Mouse (Mus musculus) ES-Bruce4 (cell line): ENCODE results near the gene Hkdc1. TPM values are rescaled to one million over a fixed set of nuclear protein-coding genes. Genes with fewer than 3 reads are reported as not detected.

Experiments used
- H3K27ac ChIP-seq: 2 replicates; pipeline ENCODE4 v1.5.1; 2012; ENCODE audit warnings: low read length, inconsistent platforms; ENCODE audit not compliant: insufficient read depth
- H3K27me3 ChIP-seq: 2 replicates; pipeline ENCODE4 v1.6.1; 2012; ENCODE audit warnings: mild to moderate bottlenecking, low read length, inconsistent platforms; ENCODE audit not compliant: control insufficient read depth, poor library complexity, insufficient read depth, severe bottlenecking
- H3K36me3 ChIP-seq: 2 replicates; pipeline ENCODE4 v1.6.1; 2012; ENCODE audit warnings: inconsistent platforms, mild to moderate bottlenecking, low read length, moderate library complexity; ENCODE audit not compliant: control insufficient read depth, poor library complexity, insufficient read depth, severe bottlenecking
- H3K4me1 ChIP-seq: one replicate; pipeline ENCODE4 v1.8.1; 2011; ENCODE audit warnings: low read length; ENCODE audit not compliant: control insufficient read depth, insufficient read depth
- H3K4me3 ChIP-seq: 2 replicates; pipeline ENCODE4 v1.5.1; 2011; ENCODE audit warnings: low read depth, mild to moderate bottlenecking, low read length
- H3K9ac ChIP-seq: 2 replicates; pipeline ENCODE4 v1.6.1; 2012; ENCODE audit warnings: low read depth, mild to moderate bottlenecking, inconsistent platforms; ENCODE audit not compliant: poor library complexity, severe bottlenecking
- H3K9me3 ChIP-seq: replicated peaks from 2 replicates; pipeline ENCODE4 v1.6.1; 2012; ENCODE audit warnings: mild to moderate bottlenecking, low read length, inconsistent platforms; ENCODE audit not compliant: control insufficient read depth, poor library complexity, insufficient read depth, severe bottlenecking
- CTCF ChIP-seq: IDR thresholded peaks from one replicate; pipeline ENCODE4 v1.8.1; 2011; ENCODE audit warnings: low read depth, low read length
- EP300 ChIP-seq: IDR thresholded peaks from 2 replicates; pipeline ENCODE4 v1.6.1; 2011; ENCODE audit warnings: low read depth, low read length; ENCODE audit not compliant: insufficient read depth
- POLR2A ChIP-seq: IDR thresholded peaks from one replicate; pipeline ENCODE4 v1.8.1; 2011; ENCODE audit warnings: low read length; ENCODE audit not compliant: insufficient read depth
- polyA plus RNA-seq: library from polyadenylated mRNA; stranded (reverse); fragments of >200 nt; gene quantifications from 2 replicates; pipeline ENCODE4 v1.2.4, GENCODE M21; 2011; ENCODE audit warnings: low read depth; ENCODE audit not compliant: missing spikeins, insufficient read depth, insufficient read length

Gene Hkdc1
- polyA plus RNA-seq, 1 experiment = 0.16 TPM

DNA sequence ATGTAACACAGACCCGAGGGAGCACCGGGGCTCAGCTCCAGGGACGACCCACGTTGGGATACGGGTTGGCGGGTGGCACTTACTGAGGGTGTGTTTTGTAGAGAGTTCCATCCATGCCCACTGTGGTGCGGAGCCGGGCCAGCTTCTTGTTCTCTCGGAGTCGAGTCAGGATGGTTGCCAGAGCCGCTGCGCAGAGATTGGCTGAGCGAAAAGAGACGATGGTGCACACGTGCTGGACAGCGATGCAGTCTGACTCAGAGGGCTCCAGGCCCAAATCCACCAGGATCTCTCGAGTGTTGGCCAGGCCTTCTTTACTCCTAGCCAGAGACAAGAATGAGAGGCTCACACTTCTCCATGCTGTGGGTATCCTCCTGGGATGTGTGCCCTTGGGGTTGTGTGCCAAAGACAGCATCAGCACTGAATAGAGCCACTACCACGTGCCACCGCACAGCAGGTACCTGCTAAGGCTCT is 20.6 kb downstream of the Hkdc1 start:
- H3K27ac ChIP-seq = no peak overlapping the region
- H3K27me3 ChIP-seq = no peaks in the 10 kb centered on the region
- no peak overlapping the region for H3K9ac ChIP-seq
- H3K4me3 ChIP-seq = 0 out of 2 replicates have a peak overlapping the region, but pooled peaks have one; percentile 13
- no peaks in the 10 kb centered on the region for H3K36me3 ChIP-seq
- H3K9me3 ChIP-seq = no peaks in the 10 kb centered on the region
- H3K4me1 ChIP-seq = no peaks in the 10 kb centered on the region
- TF ChIP-seq CTCF (no peak), POLR2A (no peak), EP300 (no peak)

DNA sequence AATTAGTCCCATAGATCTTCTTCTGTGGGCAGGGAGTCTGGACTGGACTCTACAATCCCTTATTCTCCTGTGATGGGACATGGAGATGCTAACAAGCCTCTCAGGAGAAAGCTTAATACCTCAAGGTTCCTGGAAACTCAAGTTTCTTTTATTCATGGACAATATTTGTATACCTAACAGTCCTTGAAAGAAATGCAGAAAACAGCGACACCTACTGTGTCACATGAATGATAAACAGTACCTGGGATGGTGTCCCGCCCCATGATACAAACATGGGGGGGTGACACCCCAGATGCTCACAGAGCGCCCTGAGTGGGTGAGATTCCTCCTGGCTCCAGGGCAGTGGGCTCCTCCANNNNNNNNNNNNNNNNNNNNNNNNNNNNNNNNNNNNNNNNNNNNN is 39.3 kb downstream of the Hkdc1 start:
- no peak overlapping the region for H3K9ac ChIP-seq
- H3K9me3 ChIP-seq = no peaks in the 10 kb centered on the region
- H3K4me1 ChIP-seq = no peaks in the 10 kb centered on the region
- no peaks in the 10 kb centered on the region for H3K36me3 ChIP-seq
- TF ChIP-seq EP300 = no peak
- no peak for TF ChIP-seq CTCF
- H3K27ac ChIP-seq = no peak overlapping the region
- no peak overlapping the region for H3K4me3 ChIP-seq
- H3K27me3 ChIP-seq = no peaks in the 10 kb centered on the region

DNA sequence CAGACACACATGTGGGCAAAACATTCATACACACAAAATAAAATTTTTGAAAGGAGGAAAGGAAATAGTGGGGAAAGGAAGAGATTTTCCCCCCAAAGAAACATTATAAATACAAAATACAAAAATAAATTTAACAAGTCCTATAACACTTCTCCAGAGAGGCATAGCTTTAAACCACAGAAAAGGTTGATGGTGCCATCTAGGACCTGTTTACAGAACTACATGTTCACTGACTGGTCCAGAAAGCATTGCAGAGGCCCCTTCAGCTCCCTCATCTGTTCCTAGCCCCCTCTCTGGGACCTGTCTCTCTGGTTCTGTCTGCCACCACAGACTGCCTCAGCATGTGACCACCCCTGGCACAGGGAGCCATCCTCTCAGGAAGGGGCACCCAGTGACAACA is 41.4 kb downstream of the Hkdc1 start:
- H3K36me3 ChIP-seq = no peaks in the 10 kb centered on the region
- TF ChIP-seq POLR2A (no peak), EP300 (no peak), CTCF (no peak)
- H3K27me3 ChIP-seq = no peaks in the 10 kb centered on the region
- H3K9me3 ChIP-seq = no peaks in the 10 kb centered on the region
- no peaks in the 10 kb centered on the region for H3K4me1 ChIP-seq
- no peak overlapping the region for H3K9ac ChIP-seq
- H3K27ac ChIP-seq = no peak overlapping the region
- no peak overlapping the region for H3K4me3 ChIP-seq

DNA sequence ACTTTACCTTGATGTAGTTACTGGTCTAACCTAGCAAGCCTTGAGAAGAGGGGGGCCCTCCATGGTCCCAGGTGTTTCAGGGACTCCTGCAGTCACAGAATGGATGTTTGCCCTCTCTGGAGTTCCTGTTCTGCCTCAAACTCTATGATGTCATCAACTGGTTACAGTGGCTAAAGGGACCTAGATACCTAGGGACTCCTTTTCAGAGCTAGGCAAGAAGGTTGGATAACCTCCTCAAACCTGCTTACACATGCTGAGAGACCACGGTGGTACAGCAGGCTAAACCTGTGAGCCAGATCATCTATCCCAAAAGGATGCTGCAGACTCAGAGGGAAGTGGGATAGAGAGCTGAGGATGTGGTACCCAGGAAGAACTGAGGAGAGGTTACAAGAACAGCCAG is 42.5 kb downstream of the Hkdc1 start, which contains the start of gene Hk1:
Hk1 (minus strand) TSS at position 101 of the 400 bp plus-strand sequence.
- Histone ChIP-seq H3K36me3 (no peaks in the 10 kb centered on the region), H3K4me3 (no peak within 1 kb of the TSS), H3K9ac (no peak within 1 kb of the TSS), H3K27ac (no peak within 1 kb of the TSS), H3K4me1 (no peaks in the 10 kb centered on the region), H3K9me3 (no peaks in the 10 kb centered on the region), H3K27me3 (no peaks in the 10 kb centered on the region)
- TF ChIP-seq EP300 = no peak
- no peak for TF ChIP-seq POLR2A
- TF ChIP-seq CTCF = no peak

DNA sequence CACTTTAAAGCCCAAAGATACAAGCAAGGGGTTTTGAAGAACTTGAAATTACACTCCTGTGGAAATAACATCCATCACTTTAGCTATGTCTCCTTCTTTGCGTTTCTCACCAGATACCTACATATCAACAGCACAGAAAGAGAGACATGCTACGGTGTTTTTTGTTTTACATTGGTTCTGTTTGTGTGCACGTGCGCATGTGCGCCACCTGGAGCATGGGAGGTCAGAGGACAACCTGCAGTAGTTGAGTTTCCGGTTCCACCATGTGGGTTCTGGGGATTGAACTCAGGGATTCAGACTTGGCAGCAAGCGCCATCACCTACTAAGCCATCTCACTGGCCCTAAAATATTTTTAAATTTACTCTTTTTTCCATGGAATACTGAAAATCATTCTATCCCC is 63.5 kb downstream of the Hkdc1 start:
- TF ChIP-seq EP300 (no peak), CTCF (peak; percentile 70)
- H3K9me3 ChIP-seq = no peaks in the 10 kb centered on the region
- H3K9ac ChIP-seq = no peak overlapping the region
- H3K27me3 ChIP-seq = no peaks in the 10 kb centered on the region
- H3K36me3 ChIP-seq = no peaks in the 10 kb centered on the region
- H3K27ac ChIP-seq = no peak overlapping the region
- H3K4me3 ChIP-seq = no peak overlapping the region
- H3K4me1 ChIP-seq = no peaks in the 10 kb centered on the region

DNA sequence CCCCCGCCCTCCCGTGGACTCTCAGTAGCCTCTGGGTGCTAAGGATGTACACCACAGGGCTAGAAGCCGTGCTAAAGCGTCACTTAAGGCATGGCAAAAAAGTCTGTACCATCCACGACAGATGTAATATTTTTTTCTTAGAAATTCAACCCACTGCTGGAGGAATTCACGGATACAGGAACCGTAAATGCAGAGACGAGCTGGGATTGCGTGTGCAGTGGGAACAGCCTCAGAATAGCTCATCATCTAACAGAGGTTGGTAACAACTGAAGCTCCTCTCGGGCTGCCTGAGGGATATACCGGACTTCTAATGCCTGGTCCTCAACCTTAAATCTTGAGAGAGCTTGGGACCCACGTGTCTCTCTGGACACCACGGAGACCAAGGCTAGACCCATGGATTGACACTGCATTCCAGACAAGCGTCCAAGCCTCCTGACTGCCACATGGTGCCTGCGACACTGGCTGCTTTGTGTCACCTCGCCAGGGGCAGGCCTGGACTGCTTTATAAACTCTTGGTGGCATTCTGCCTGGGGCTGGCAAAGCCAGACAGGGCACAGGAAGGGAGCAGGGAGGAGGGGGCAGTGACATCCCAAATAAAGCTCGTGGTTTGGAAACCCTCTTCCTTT is 66.1 kb downstream of the Hkdc1 start:
- Histone ChIP-seq H3K27ac (no peak overlapping the region), H3K4me1 (no peaks in the 10 kb centered on the region), H3K9ac (no peak overlapping the region), H3K27me3 (no peaks in the 10 kb centered on the region), H3K36me3 (no peaks in the 10 kb centered on the region), H3K9me3 (no peaks in the 10 kb centered on the region), H3K4me3 (no peak overlapping the region)
- no peak for TF ChIP-seq POLR2A
